Mouse (Mus musculus) MN1 (cell line): ENCODE data around the gene Ltc4s.

Experiments
- DNase-seq: peaks from one replicate; pipeline ENCODE4 v3.0.0-alpha.2; 2016; ENCODE audit warnings: low spot score

Ltc4s gene

DNA sequence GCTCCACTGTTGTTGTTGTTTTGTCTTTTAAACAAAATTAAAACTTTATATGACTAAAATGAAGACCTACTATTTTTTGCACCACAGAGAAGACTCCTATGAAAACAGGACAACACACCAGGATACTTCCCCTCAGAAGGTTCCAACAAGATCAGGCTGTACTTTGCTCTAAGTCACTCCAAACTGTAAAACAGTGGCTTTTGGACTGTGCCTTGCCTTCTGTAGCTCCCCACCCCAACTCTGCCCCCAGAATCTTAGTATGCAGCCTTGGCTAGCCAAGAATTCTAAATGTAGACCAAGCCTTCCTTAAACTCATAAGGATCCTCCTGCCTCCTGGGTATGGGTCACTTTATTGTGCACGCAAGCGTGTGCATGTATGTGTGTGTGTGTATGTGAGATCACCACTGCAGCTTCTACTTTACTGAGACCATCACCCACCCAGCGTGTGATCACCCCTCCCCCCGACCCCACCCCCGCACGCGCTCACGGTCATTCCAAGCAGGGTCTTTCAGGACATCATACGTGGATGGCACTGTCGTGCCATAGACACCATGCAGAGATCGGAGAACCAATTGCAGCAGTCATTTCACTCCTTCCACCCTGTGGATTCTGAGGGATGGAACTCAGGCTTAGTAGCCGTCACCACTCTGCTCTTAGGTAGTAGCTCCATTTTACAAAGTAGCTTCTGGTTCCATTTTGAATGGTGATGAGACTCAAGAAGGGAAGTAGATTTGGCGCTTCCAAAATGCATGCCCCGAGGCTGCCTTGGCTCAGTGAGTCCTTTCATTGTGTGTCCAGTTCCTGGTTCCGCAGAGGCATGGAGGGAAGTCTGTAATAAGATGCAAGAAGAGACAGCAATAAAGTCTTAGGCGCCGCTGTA, 14.4 kb downstream of the Ltc4s start:
- no peak for DNase-seq

GRCm38 (mm10) chr11:50222559-50223276, 15.7 kb downstream of the Ltc4s start:
- no peak for DNase-seq

- no peak for DNase-seq
Observed at GRCm38 (mm10) chr11:50219833-50220232, 18.6 kb downstream of the Ltc4s start.

DNA sequence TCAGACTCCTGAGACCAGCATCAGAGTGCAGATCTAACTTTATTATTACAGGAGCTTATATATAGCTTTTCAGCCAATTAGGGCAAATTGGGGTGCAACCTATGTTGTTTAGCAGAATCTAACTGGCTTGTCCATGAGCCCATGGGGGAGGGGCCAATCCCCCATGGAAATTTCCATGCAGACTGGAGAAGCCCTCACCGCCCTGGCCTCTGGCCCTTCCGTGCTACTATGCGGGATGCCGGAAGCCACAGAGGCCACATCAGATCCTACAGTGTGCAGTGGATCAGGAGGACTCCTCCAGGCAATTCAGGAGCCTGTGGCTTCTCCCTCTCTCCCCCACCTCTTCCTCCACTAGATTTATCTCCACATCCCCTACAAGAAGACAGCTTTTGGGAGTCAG, 20.6 kb downstream of the Ltc4s start:
- peak; percentile 40 for DNase-seq

- DNase-seq: no peak
Observed at GRCm38 (mm10) chr11:50216724-50217366, 21.6 kb downstream of the Ltc4s start.

DNA sequence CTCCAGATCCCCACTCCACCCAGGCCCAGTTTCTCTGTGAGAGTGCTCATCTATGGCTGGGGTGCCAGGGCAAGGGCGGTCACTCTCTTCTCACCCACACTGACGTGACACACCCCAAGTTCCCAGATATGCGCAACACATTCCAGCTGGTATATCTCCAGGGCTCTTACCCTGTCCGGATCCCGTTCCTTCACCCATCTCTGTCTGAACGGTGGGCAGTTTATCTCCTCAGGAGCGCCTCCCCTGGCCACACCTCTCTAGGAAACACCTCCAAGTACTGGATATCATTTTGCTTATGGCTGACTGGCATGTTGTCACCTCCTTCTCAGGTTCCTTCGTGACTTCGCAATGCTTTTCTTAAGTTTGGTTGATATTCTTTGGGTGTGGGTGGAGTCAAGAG, 22.8 kb downstream of the Ltc4s start:
- DNase-seq: no peak

DNA sequence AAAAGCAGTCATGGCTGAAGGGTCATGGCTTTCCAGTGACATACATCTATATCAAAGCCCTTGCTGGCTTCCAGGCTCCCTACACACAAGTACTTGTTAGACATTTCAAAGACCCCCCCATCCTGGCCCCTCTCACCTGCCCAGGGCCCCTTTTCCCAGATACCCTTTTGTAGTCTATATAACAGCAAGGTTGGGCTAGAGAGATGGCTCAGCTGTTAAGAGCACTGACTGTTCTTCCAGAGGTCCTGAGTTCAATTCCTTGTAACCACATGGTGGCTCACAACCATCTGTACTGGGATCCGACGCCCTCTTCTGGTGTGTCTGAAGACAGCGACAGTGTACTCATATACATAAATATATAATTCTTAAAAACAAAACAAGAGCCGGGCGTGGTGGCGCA, 23.8 kb downstream of the Ltc4s start:
- no peak for DNase-seq

DNA sequence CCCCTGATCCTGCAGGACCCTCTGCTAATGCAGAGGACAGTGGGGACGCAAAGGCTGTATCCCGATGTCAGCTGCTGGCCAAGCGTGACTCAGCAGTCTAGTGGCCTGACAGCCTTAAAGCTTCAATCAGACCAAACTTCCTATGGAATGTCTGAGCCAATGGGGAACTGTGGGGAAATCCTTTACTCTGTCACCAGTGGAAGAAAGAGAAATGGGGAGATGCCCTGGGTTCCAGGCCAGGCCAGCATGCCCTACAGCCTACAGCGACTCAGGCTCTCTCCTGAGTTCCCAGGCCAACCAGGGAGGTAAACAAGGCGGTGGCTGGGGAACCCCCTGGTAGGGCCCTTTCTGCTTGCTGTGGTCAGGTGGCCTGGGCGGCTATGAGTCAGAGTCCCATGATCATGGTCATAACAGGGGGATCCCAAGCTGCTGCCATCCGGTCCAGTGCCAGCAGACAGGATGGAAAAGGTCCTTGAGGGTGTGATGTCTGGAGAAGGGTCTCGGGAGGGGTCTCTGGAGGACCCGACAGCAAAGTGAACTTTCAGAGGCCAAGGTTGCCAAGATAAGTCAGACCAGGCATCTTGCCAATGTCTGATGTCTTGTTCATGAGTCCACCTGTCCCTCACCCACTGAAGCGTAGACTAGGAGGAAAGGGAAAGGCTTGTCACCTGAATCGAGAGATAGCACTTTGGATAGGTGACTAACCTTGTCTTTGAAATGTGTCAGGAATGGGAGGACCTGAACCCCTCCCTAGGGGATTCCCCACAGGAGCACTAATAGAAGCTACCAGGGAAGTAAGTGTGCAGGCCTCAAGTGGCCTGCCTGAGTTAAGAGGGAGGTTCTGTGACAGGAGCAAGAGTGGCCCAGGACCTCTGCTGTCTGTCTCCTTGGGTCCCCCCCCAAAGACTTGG, 25.3 kb downstream of the Ltc4s start:
- peak; percentile 95 for DNase-seq

DNA sequence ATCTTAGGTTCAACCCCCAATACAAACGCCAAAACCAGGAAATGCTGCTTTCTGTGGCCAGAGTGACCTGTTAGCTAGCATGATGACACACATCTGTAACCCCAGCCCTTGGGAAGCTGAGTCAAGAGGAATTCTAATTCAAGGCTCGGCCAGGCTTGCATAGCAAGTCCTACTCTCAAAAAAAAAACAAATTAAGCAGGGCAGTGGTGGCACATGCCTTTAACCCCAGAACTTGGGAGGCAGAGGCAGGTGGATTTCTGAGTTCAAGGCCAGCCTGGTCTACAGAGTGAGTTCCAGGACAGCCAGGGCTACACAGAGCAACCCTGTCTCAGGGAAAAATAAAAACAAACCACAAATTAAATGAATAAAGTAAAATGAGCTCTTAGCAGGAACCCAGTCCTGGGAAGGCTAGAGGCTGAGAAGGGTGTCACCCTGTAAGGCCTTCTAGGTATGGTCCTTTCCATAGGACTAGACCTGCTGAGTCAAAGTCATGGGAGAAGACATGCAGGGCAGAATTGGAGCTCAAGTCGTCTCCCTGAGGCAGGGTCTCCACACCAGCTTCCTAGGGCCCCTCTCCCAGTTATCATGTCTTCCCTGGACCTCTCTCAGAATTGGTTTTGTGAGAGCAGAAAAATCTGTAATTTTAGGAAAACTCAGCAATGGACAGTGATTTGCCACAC, 26.2 kb downstream of the Ltc4s start:
- peak; percentile 90 for DNase-seq

DNA sequence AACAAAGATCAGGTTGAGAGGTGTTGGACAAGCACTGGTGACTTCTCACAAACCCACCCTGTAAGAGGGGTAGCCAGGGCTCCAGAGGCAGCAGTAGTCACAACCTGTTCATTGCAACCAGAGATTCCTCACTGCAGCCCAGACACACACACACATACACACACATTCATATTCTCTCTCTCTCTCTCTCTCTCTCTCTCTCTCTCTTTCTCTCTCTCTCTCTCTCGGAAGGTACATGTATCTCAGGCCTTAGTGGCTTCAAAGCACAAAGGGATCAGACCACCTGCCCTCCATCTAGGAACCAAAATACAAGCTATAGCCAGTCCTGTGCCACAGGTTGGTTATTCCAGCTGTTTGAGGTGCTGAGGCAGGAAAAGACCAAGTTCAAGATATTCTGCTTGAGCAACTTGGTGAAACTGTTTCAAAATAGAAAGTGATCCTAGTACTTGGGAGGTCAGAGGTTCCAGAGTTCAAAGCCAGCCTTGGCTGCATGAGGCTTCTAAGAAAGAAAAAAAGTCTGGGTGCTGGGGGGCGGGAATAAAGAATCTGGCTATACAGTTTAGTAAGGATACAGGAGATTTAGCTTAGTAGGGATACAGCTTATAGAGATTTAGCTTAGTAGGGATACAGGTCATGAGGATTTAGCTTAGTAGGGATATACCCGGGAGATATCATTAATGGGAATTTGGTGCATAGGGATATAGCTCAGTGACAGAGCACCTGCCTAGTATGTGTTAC, 26.9 kb downstream of the Ltc4s start:
- peak; percentile 59 for DNase-seq

DNA sequence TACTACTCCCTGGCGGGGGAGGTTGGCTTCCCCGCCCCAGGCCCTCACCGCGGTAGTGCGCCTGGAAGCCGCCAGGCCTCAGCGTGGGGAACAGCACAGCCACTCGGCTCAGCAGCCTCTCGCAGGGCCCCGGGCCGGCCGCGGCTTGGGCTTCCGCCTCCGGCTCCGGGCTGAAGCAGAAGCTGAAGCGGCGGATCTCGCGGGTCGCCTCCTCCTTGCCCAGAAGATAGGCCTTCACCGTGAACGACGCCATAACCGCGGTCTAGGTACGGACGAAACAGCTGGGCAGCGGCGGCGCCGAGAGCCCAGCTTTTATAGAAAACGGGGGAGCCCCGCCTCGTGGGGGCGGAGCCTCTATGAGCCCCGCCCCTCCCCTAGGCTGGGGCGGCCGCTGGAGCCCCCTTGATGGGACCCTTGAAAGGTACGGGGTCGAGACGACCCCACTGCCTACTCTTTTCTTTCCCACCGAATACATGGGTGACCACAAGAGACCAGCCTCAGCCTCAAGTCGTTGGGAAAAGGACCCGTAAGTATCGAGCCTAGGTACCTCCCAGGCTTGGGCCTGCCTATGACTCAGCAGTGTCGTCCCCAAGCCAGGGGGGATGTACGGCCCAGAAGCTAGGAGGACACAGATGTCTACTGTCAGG, 27.8 kb downstream of the Ltc4s start, which contains the start of the genes Sqstm1 and Mgat4b:
Sqstm1 (minus strand) TSS at position 323 of the 647 bp plus-strand sequence.
Mgat4b (plus strand) TSS at position 386 of the 647 bp plus-strand sequence.
- DNase-seq: peak; percentile 88

DNA sequence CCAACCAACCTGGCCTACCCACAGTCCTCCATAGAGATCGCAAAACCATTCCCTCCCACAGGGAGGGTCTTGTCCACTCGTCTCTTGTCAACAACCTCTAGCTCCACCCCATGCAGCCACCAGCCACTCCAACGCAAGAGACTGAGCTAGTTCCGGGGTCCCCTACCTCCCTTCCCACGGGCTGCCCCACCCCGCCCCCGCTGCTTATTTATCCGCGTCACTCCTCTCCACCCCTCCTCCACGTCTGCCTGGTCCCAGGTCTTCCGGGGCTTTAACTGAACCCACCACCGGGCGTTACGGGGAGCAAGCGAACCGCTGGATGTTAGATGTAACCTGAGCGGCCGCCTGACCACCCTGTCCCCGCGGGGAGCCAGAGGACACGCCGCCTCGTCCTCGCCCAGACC, 28.3 kb downstream of the Ltc4s start:
- DNase-seq: peak; percentile 96

GRCm38 (mm10) chr11:50208039-50208438, 30.4 kb downstream of the Ltc4s start:
- no peak for DNase-seq

- DNase-seq: no peak
Observed at GRCm38 (mm10) chr11:50207344-50207743, 31.1 kb downstream of the Ltc4s start.

GRCm38 (mm10) chr11:50206037-50206436, 32.4 kb downstream of the Ltc4s start:
- no peak for DNase-seq

DNA sequence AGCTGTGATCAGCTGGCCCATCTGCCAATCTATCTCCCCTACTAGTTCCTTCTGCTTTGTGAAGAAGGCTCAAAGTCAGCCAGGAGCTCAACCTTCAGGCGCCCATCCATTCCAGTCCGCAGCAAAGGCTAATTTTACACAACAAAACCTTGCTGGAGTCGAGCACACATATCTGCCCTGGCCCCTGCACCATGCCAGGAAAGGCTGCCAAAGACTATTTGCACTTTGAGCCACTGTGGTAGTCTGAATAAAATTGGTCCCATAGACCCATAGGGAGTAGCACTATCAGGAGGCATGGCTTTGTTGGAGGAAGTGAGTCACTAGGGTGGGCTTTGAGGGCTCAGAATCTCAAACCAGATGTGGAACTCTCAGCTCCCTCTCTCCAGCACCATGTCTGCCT, 33.0 kb downstream of the Ltc4s start:
- DNase-seq: no peak

- DNase-seq: no peak
Observed at GRCm38 (mm10) chr11:50203302-50203827, 35.1 kb downstream of the Ltc4s start.

DNA sequence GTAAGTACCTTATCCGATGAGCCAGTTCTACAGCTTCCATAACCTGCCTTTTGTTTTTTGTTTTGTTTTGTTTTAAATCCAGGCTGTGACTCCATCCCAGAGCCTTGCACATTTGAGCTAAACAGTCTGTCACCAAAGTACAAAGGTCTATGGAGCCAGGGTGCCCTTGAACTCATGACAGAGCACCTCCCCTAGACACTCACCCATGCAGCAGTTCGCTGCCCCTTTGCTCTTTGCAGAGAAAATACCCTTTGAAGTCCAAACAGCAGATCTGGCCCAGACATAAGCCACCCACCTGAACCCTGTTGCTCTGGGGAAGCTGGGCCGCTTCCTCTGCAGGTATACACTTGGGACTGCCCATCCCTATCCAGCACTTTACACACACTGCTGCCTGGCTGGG, 36.8 kb downstream of the Ltc4s start:
- no peak for DNase-seq

GRCm38 (mm10) chr11:50200613-50201012, 37.8 kb downstream of the Ltc4s start:
- peak; percentile 78 for DNase-seq
